Comparison of ENCODE assay signal across 12 mouse cellular contexts in genomic region chr19:5571831-5572230, GRCm38 (mm10). TPM values are rescaled to one million over a fixed set of nuclear protein-coding genes. Genes with fewer than 3 reads are reported as not detected.
DNase-seq lines count a peak whose midpoint lies in the region; ATAC-seq and TF ChIP-seq lines count a peak whose summit lies in the region.
"Had no signal": no experiment of that assay in that cellular context is flagged by ENCODE, and none has a peak within 500 bp of the region (broad histone marks: within the 10 kb centered on the region; RNA-seq: fewer than 3 reads in every experiment).

No protein-coding gene starts in this region.

- H3K9ac ChIP-seq in kidney, embryonic 14.5 days (ENCODE audit: low read depth, low read length), result no peak overlapping the region
- 0 out of 2 replicates have a peak overlapping the region, but pooled peaks have one; percentile 7 for H3K9ac ChIP-seq in liver, postnatal 0 days (replicated peaks)
- H3K9ac ChIP-seq: forebrain, embryonic 12.5 days; midbrain, embryonic 12.5 days had no signal

- WGBS in kidney, embryonic 14.5 days, result 80% methylated on average over 5 of the region's 5 CpGs
- WGBS in liver, postnatal 0 days (ENCODE audit: insufficient replicate concordance), result 44% methylated on average over 5 of the region's 5 CpGs

- H3K27me3 ChIP-seq in kidney, embryonic 14.5 days (ENCODE audit: control insufficient read depth, insufficient read depth, low read length), result peaks cover under 1% of the 10 kb centered on the region; the same call in 1 of the 2 replicates
- 0 out of 2 replicates have a peak, but pooled peaks cover 3% of the 10 kb centered on the region for H3K27me3 ChIP-seq in liver, postnatal 0 days (ENCODE audit: insufficient read depth, low read length)

- no peak for ATAC-seq in kidney, embryonic 14.5 days (ENCODE audit: low FRiP score, low TSS enrichment)
- ATAC-seq in liver, postnatal 0 days, result no peak

- intact Hi-C loops in left cerebral cortex, postnatal 36 days (cut with DNase I), result no loop called here

- no peak overlapping the region for H3K27ac ChIP-seq in kidney, embryonic 14.5 days (ENCODE audit: low read depth, low read length)
- peak overlapping the region; percentile 85 for H3K27ac ChIP-seq in liver, postnatal 0 days (ENCODE audit: low read depth)
- H3K27ac ChIP-seq: forebrain, embryonic 12.5 days; midbrain, embryonic 12.5 days had no signal

- no peak overlapping the region for H3K4me3 ChIP-seq in kidney, embryonic 14.5 days (ENCODE audit: low read length)
- H3K4me3 ChIP-seq in liver, postnatal 0 days (ENCODE audit: low read depth, low read length), result no peak overlapping the region
- H3K4me3 ChIP-seq: forebrain, embryonic 12.5 days; midbrain, embryonic 12.5 days had no signal

- H3K9me3 ChIP-seq in kidney, embryonic 14.5 days (ENCODE audit: control insufficient read depth, low read length), result no peaks in the 10 kb centered on the region
- H3K9me3 ChIP-seq in liver, postnatal 0 days (ENCODE audit: low read length), result no peaks in the 10 kb centered on the region
- H3K9me3 ChIP-seq: forebrain, embryonic 12.5 days; midbrain, embryonic 12.5 days had no signal

- no peak for TF ChIP-seq CTCF in liver, postnatal 0 days (IDR thresholded peaks at IDR 0.05; ENCODE audit: low read depth)

- TF ChIP-seq EP300 in liver, postnatal 0 days (IDR thresholded peaks at IDR 0.05; ENCODE audit: low read depth), result no peak

- peaks cover 22% of the 10 kb centered on the region for H3K36me3 ChIP-seq in kidney, embryonic 14.5 days (ENCODE audit: control insufficient read depth, insufficient read depth, low read length)
- peaks cover 21% of the 10 kb centered on the region for H3K36me3 ChIP-seq in liver, postnatal 0 days (replicated peaks; ENCODE audit: insufficient read depth, low read length)
- H3K36me3 ChIP-seq: forebrain, embryonic 12.5 days; midbrain, embryonic 12.5 days had no signal

- peak; percentile 19 to 29 for DNase-seq in kidney, postnatal 36 days
- DNase-seq in adrenal gland, postnatal 36 days, result peak; percentile 56 to 60
- peak; percentile 66 for DNase-seq in liver, postnatal 0 days
- peak; percentile 69 for DNase-seq in thymus, postnatal 0 days (ENCODE audit: low spot score)
- DNase-seq in embryo, embryonic 10 days (ENCODE audit: low spot score), result no peak
- no peak for DNase-seq in right cerebral cortex, postnatal 10 days (ENCODE audit: low spot score in 2 of 2)
- no peak for DNase-seq in left cerebral cortex, postnatal 36 days (ENCODE audit: low spot score in 2 of 2)
- DNase-seq: cerebellum, postnatal 10 days had no signal

- no peak overlapping the region for H3K4me2 ChIP-seq in kidney, embryonic 14.5 days (replicated peaks; ENCODE audit: low read depth, low read length)
- H3K4me2 ChIP-seq in liver, postnatal 0 days (ENCODE audit: low read depth, low read length), result peak overlapping the region; percentile 100; the same call in 1 of the 2 replicates
- H3K4me2 ChIP-seq: forebrain, embryonic 12.5 days; midbrain, embryonic 12.5 days had no signal

- H3K4me1 ChIP-seq in kidney, embryonic 14.5 days (ENCODE audit: control insufficient read depth, insufficient read depth, low read length), result peaks cover 4% of the 10 kb centered on the region
- H3K4me1 ChIP-seq in liver, postnatal 0 days (ENCODE audit: insufficient read depth), result peaks cover 25% of the 10 kb centered on the region

RNA-seq across cellular contexts. Expression of gene Ap5b1, which starts 4.0 kb away (rescaled TPM):
- polyA plus RNA-seq in kidney, embryonic 14.5 days (2014; fragmentation: Nextera tagmentation; extraction: Ambion mirVana), result 7.6 and 9.2 TPM in 2 replicates
- total RNA-seq in adrenal gland, postnatal 36 days (2021), result 1 to 10 TPM; 7.8 to 8.3 TPM
- polyA plus RNA-seq in liver, postnatal 0 days (2015; fragmentation: Nextera tagmentation; extraction: Ambion mirVana), result 3.1 and 3.4 TPM in 2 replicates
- polyA plus RNA-seq in thymus, postnatal 0 days (2015; fragmentation: Nextera tagmentation; extraction: Ambion mirVana), result 8.9 and 9.8 TPM in 2 replicates
- 1 to 10 TPM; 6.6 to 7.3 TPM for total RNA-seq in left cerebral cortex, postnatal 36 days (2021)

RNA-seq across cellular contexts. Expression of gene Ovol1, which starts 11.4 kb away (rescaled TPM):
- 11.1 and 11.8 TPM in 2 replicates for polyA plus RNA-seq in kidney, embryonic 14.5 days (2014; fragmentation: Nextera tagmentation; extraction: Ambion mirVana)
- total RNA-seq in adrenal gland, postnatal 36 days (2021), result not detected
- polyA plus RNA-seq in liver, postnatal 0 days (2015; fragmentation: Nextera tagmentation; extraction: Ambion mirVana), result 0.06 TPM in 1 of 2 replicates, not detected in the other
- 1.9 TPM in 2 replicates for polyA plus RNA-seq in thymus, postnatal 0 days (2015; fragmentation: Nextera tagmentation; extraction: Ambion mirVana)
- not detected for total RNA-seq in left cerebral cortex, postnatal 36 days (2021)
- total RNA-seq: layer of hippocampus, postnatal 36 days had no signal

RNA-seq across cellular contexts. Expression of gene Rnaseh2c, which starts 29.8 kb away (rescaled TPM):
- 159 and 182 TPM in 2 replicates for polyA plus RNA-seq in kidney, embryonic 14.5 days (2014; fragmentation: Nextera tagmentation; extraction: Ambion mirVana)
- total RNA-seq in adrenal gland, postnatal 36 days (2021), result 100 to 1,000 TPM; 124 to 139 TPM
- 78.4 and 79.1 TPM in 2 replicates for polyA plus RNA-seq in liver, postnatal 0 days (2015; fragmentation: Nextera tagmentation; extraction: Ambion mirVana)
- 127 and 157 TPM in 2 replicates for polyA plus RNA-seq in thymus, postnatal 0 days (2015; fragmentation: Nextera tagmentation; extraction: Ambion mirVana)
- total RNA-seq in left cerebral cortex, postnatal 36 days (2021), result 10 to 100 TPM; 73.2 to 74.8 TPM

RNA-seq across cellular contexts. Expression of gene Kat5, which starts 38.2 kb away (rescaled TPM):
- polyA plus RNA-seq in kidney, embryonic 14.5 days (2014; fragmentation: Nextera tagmentation; extraction: Ambion mirVana), result 31.5 and 36.0 TPM in 2 replicates
- 10 to 100 TPM; 66.2 to 68.2 TPM for total RNA-seq in adrenal gland, postnatal 36 days (2021)
- polyA plus RNA-seq in liver, postnatal 0 days (2015; fragmentation: Nextera tagmentation; extraction: Ambion mirVana), result 15.1 and 15.8 TPM in 2 replicates
- polyA plus RNA-seq in thymus, postnatal 0 days (2015; fragmentation: Nextera tagmentation; extraction: Ambion mirVana), result 65.3 and 73.8 TPM in 2 replicates
- total RNA-seq in left cerebral cortex, postnatal 36 days (2021), result 100 to 1,000 TPM in 1 of 2 experiments, 10 to 100 TPM in 1; 80.4 to 105 TPM

Comparison
In these comparisons a context has a peak if more than half of its experiments do, and no peak if none do; other contexts are left out.
1. DNase-seq: peak in kidney, postnatal 36 days (2 of 2), adrenal gland, postnatal 36 days (2 of 2), liver, postnatal 0 days (single experiment) and thymus, postnatal 0 days (single experiment); none in embryo, embryonic 10 days (single experiment), right cerebral cortex, postnatal 10 days (0 of 2) and left cerebral cortex, postnatal 36 days (0 of 2).